Mouse (Mus musculus): ENCODE data around the gene Sfn. TPM values are rescaled to one million over a fixed set of nuclear protein-coding genes. Genes with fewer than 3 reads are reported as not detected.
A peak's percentile ranks its signal among the peaks of the same experiment; 100 is the strongest.

The Sfn gene
- total and polyA plus RNA-seq, 2 experiments: 0.54 to 0.55 TPM

DNA sequence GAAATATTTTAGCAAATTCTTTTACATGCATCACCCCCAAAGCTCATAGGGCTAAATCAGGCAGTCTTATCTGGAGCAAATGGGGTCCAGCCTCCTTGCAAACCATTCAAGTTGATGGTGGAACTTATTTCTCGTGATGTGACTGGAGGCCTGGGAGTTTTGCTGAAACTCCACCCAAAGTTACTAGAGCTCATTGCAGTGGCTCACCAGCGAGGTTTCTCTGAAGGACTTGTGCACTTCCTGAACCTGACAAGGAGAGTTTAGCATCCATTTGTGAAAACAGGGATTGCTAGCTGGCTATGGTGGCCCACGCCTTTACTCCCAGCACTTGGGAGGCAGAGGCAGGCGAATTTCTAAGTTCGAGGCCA is 32.1 kb upstream of the Sfn start:
- no peak for TF ChIP-seq POLR2A (IDR thresholded peaks at IDR 0.05; ENCODE audit: extremely low read depth, insufficient read depth, low read length)
- TF ChIP-seq CTCF (IDR thresholded peaks at IDR 0.05; ENCODE audit: low read depth, low read length): no peak
- Histone ChIP-seq H3K9ac (ENCODE audit: low read depth, low read length) (no peak overlapping the region), H3K27ac (replicated peaks; ENCODE audit: insufficient read depth, low read depth, low read length) (no peak overlapping the region), H3K79me2 (ENCODE audit: control insufficient read depth, insufficient read depth, low read length) (peaks cover 10% of the 10 kb centered on the region), H3K4me1 (ENCODE audit: control insufficient read depth, insufficient read depth, low read length) (peaks cover 22% of the 10 kb centered on the region), H3K36me3 (ENCODE audit: control insufficient read depth, insufficient read depth, low read length) (no peaks in the 10 kb centered on the region), H3K4me3 (ENCODE audit: insufficient read depth, low read depth, low read length) (no peak overlapping the region), H3K27me3 (ENCODE audit: control insufficient read depth, insufficient read depth, low read length) (no peaks in the 10 kb centered on the region)
- DNase-seq (ENCODE audit: extremely low read depth, low read depth, low spot score): no peak
- 89% methylated on average over 5 of the region's 5 CpGs for WGBS

DNA sequence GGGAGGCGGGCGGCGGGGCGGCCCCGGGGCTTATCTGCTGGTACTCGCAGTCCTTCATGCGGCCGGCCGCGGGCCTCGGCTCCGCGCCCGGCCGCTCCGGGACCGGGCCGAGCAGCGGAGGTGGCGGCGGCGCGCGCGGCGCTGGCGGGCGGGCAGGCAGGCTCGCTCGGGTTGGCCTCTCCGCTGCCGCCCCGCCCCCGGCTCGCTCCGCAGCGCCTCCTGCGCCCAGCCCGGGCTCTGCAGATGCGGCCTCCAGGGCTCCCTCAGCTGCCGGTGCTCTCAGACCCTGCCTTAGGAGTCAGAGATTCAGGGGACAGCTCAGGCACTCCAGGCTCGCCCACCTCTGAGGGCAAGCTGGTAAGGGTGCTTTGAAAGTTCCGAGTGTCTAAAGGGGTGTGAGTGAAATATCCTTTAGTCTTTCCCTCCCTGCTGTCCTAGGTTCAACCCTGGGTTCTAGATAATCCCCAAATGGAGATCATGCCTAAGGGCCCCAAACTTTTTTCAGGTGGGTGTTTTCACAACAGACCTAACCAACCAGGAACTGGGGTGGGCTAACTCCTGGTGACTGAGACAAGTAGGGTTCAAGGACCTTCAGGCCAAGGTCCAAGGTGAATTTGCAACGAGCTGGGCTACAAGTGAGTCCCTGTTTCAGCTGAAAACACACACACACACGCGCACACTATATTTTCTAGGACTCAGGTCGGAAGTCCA is 31.5 kb upstream of the Sfn start:
- WGBS: 5% methylated on average over 47 of the region's 47 CpGs
- peaks cover 22% of the 10 kb centered on the region for H3K4me1 ChIP-seq (ENCODE audit: control insufficient read depth, insufficient read depth, low read length)
- H3K27me3 ChIP-seq (ENCODE audit: control insufficient read depth, insufficient read depth, low read length): no peaks in the 10 kb centered on the region
- peak; percentile 78 for TF ChIP-seq CTCF (IDR thresholded peaks at IDR 0.05; ENCODE audit: low read depth, low read length)
- no peak for TF ChIP-seq POLR2A (IDR thresholded peaks at IDR 0.05; ENCODE audit: extremely low read depth, insufficient read depth, low read length)
- H3K9ac ChIP-seq (ENCODE audit: low read depth, low read length): peak overlapping the region; percentile 80
- H3K36me3 ChIP-seq (ENCODE audit: control insufficient read depth, insufficient read depth, low read length): no peaks in the 10 kb centered on the region
- H3K27ac ChIP-seq (replicated peaks; ENCODE audit: insufficient read depth, low read depth, low read length): no peak overlapping the region
- DNase-seq (ENCODE audit: extremely low read depth, low read depth, low spot score): peak; percentile 38
- H3K4me3 ChIP-seq (ENCODE audit: insufficient read depth, low read depth, low read length): peak overlapping the region; percentile 72
- H3K79me2 ChIP-seq (ENCODE audit: control insufficient read depth, insufficient read depth, low read length): peaks cover 14% of the 10 kb centered on the region

GRCm38 (mm10) chr4:133632483-133633327 is 30.7 kb upstream of the Sfn start:
- Histone ChIP-seq H3K4me1 (ENCODE audit: control insufficient read depth, insufficient read depth, low read length) (peaks cover 22% of the 10 kb centered on the region), H3K36me3 (ENCODE audit: control insufficient read depth, insufficient read depth, low read length) (no peaks in the 10 kb centered on the region), H3K79me2 (ENCODE audit: control insufficient read depth, insufficient read depth, low read length) (peaks cover 15% of the 10 kb centered on the region), H3K4me3 (ENCODE audit: insufficient read depth, low read depth, low read length) (peak overlapping the region; percentile 72), H3K27ac (replicated peaks; ENCODE audit: insufficient read depth, low read depth, low read length) (peak overlapping the region; percentile 27), H3K9ac (ENCODE audit: low read depth, low read length) (peak overlapping the region; percentile 80), H3K27me3 (ENCODE audit: control insufficient read depth, insufficient read depth, low read length) (no peaks in the 10 kb centered on the region)
- TF ChIP-seq POLR2A (IDR thresholded peaks at IDR 0.05; ENCODE audit: extremely low read depth, insufficient read depth, low read length) (no peak), CTCF (IDR thresholded peaks at IDR 0.05; ENCODE audit: low read depth, low read length) (no peak)
- WGBS: 7% methylated on average over 63 of the region's 69 CpGs
- DNase-seq (ENCODE audit: extremely low read depth, low read depth, low spot score): peak; percentile 16

- Histone ChIP-seq H3K36me3 (ENCODE audit: control insufficient read depth, insufficient read depth, low read length) (no peaks in the 10 kb centered on the region), H3K27ac (replicated peaks; ENCODE audit: insufficient read depth, low read depth, low read length) (peak overlapping the region; percentile 87), H3K9ac (ENCODE audit: low read depth, low read length) (peak overlapping the region; percentile 80), H3K4me3 (ENCODE audit: insufficient read depth, low read depth, low read length) (peak overlapping the region; percentile 72), H3K4me1 (ENCODE audit: control insufficient read depth, insufficient read depth, low read length) (peaks cover 22% of the 10 kb centered on the region), H3K79me2 (ENCODE audit: control insufficient read depth, insufficient read depth, low read length) (peaks cover 18% of the 10 kb centered on the region), H3K27me3 (ENCODE audit: control insufficient read depth, insufficient read depth, low read length) (no peaks in the 10 kb centered on the region)
- TF ChIP-seq POLR2A (IDR thresholded peaks at IDR 0.05; ENCODE audit: extremely low read depth, insufficient read depth, low read length): no peak
- no peak for TF ChIP-seq CTCF (IDR thresholded peaks at IDR 0.05; ENCODE audit: low read depth, low read length)
- 29% methylated on average over 9 of the region's 9 CpGs for WGBS
- peak; percentile 24 for DNase-seq (ENCODE audit: extremely low read depth, low read depth, low spot score)
These were observed 29.9 kb upstream of the Sfn start for GRCm38 (mm10) chr4:133631769-133632411.

- Histone ChIP-seq H3K4me3 (ENCODE audit: insufficient read depth, low read depth, low read length) (peak overlapping the region; percentile 54), H3K27me3 (ENCODE audit: control insufficient read depth, insufficient read depth, low read length) (no peaks in the 10 kb centered on the region), H3K4me1 (ENCODE audit: control insufficient read depth, insufficient read depth, low read length) (peaks cover 22% of the 10 kb centered on the region), H3K27ac (replicated peaks; ENCODE audit: insufficient read depth, low read depth, low read length) (peak overlapping the region; percentile 87), H3K36me3 (ENCODE audit: control insufficient read depth, insufficient read depth, low read length) (peaks cover 3% of the 10 kb centered on the region; the same call in 1 of the 2 replicates), H3K79me2 (ENCODE audit: control insufficient read depth, insufficient read depth, low read length) (peaks cover 22% of the 10 kb centered on the region), H3K9ac (ENCODE audit: low read depth, low read length) (peak overlapping the region; percentile 72)
- WGBS: 7% methylated on average over 14 of the region's 14 CpGs
- TF ChIP-seq POLR2A (IDR thresholded peaks at IDR 0.05; ENCODE audit: extremely low read depth, insufficient read depth, low read length): peak; percentile 5; the same call in 1 of the 2 replicates
- TF ChIP-seq CTCF (IDR thresholded peaks at IDR 0.05; ENCODE audit: low read depth, low read length): no peak
- peak; percentile 88 for DNase-seq (ENCODE audit: extremely low read depth, low read depth, low spot score)
These were observed 29.3 kb upstream of the Sfn start for GRCm38 (mm10) chr4:133631071-133631768.

Measured in liver, adult 2 months (tissue).